Mouse (Mus musculus) heart, postnatal 0 days (tissue): ENCODE measurements around the gene Ddn.

ENCODE experiments used
- CTCF ChIP-seq: IDR thresholded peaks from 2 replicates; pipeline ENCODE4 v1.5.1; 2016; ENCODE audit warnings: antibody characterized with exemption, control low read depth, low read depth
- EP300 ChIP-seq: IDR thresholded peaks from 2 replicates; pipeline ENCODE4 v1.6.1; 2016; ENCODE audit warnings: antibody characterized with exemption, low read depth

DNA sequence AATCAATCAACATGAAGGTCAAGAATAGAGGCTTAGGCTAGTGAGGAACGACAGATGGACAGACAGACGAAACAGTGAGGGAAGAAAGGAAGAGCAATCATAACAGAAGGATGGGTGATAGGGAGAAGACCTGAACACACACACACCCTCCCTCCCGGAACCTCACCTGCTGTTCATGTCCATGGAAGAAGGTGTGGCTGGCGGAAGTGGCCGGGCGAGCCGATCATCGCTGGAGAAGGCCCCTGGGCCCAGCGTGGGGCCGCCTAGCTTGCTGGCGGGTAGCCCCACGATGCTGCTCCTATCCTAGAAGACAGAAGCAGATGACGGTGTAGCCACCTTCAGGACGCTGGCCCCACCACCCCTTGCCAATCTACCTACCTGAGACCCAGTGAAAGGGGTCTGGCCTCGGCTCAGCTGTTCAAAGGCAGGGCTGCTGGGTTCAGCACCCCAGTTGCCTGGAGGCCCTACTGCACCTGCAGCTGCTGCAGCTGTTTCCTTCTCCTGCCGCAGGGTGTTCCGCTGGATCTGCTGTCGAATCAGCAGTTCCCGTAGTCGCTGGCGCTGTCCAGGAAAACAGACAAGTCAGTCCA lies 42.0 kb upstream of the Ddn start:
- TF ChIP-seq CTCF: no peak
- TF ChIP-seq EP300: no peak
